ENCODE assay signal across 27 mouse cellular contexts in genomic region chr19:20370175-20370574, GRCm38 (mm10). TPM values are rescaled to one million over a fixed set of nuclear protein-coding genes. Genes with fewer than 3 reads are reported as not detected.
"Had no signal": no experiment of that assay in that cellular context is flagged by ENCODE, and none has a peak within 500 bp of the region (broad histone marks: within the 10 kb centered on the region; RNA-seq: fewer than 3 reads in every experiment).

No protein-coding gene starts in this region.

- H3K36me3 ChIP-seq: embryonic facial prominence, embryonic 10.5 days; embryonic facial prominence, embryonic 12.5 days; forebrain, embryonic 10.5 days; forebrain, embryonic 12.5 days; forebrain, embryonic 15.5 days had no signal

- H3K27ac ChIP-seq: embryonic facial prominence, embryonic 10.5 days; embryonic facial prominence, embryonic 12.5 days; embryonic facial prominence, embryonic 13.5 days; embryonic facial prominence, embryonic 15.5 days; forebrain, embryonic 10.5 days; forebrain, embryonic 12.5 days; forebrain, embryonic 13.5 days; forebrain, embryonic 15.5 days; gastrocnemius, adult 2 months had no signal

- H3K27me3 ChIP-seq: embryonic facial prominence, embryonic 12.5 days; embryonic facial prominence, embryonic 13.5 days; embryonic facial prominence, embryonic 15.5 days; forebrain, embryonic 12.5 days; forebrain, embryonic 13.5 days; forebrain, embryonic 15.5 days had no signal

- DNase-seq: cerebellum, adult 8-10 months; cerebellum, adult 9-10 months; cerebellum, adult 9-11 months; cerebellum, postnatal 10 days; cerebellum, postnatal 14 days; cerebellum, postnatal 25 days; cerebellum, postnatal 36 days; embryo, embryonic 11 days; forebrain, postnatal 0 days; gastrocnemius, adult 2 months; gastrocnemius, postnatal 10 days; gastrocnemius, postnatal 14 days; gastrocnemius, postnatal 25 days; gastrocnemius, postnatal 36 days; heart, adult 11 months; heart, adult 18-20 months had no signal

- H3K4me3 ChIP-seq: embryonic facial prominence, embryonic 10.5 days; embryonic facial prominence, embryonic 12.5 days; embryonic facial prominence, embryonic 13.5 days; embryonic facial prominence, embryonic 15.5 days; erythroblast, embryonic 14.5 days; forebrain, embryonic 10.5 days; forebrain, embryonic 12.5 days; forebrain, embryonic 13.5 days; forebrain, embryonic 15.5 days; gastrocnemius, adult 2 months had no signal

- H3K4me2 ChIP-seq: embryonic facial prominence, embryonic 12.5 days; embryonic facial prominence, embryonic 13.5 days; embryonic facial prominence, embryonic 15.5 days; forebrain, embryonic 12.5 days; forebrain, embryonic 13.5 days; forebrain, embryonic 15.5 days had no signal

- H3K9ac ChIP-seq: embryonic facial prominence, embryonic 12.5 days; embryonic facial prominence, embryonic 13.5 days; embryonic facial prominence, embryonic 15.5 days; forebrain, embryonic 12.5 days; forebrain, embryonic 13.5 days; forebrain, embryonic 15.5 days; forebrain, postnatal 0 days had no signal

- H3K4me1 ChIP-seq: embryonic facial prominence, embryonic 10.5 days; forebrain, embryonic 10.5 days; forebrain, embryonic 12.5 days; forebrain, embryonic 13.5 days; forebrain, embryonic 15.5 days had no signal

- H3K9me3 ChIP-seq: embryonic facial prominence, embryonic 10.5 days; embryonic facial prominence, embryonic 12.5 days; embryonic facial prominence, embryonic 13.5 days; embryonic facial prominence, embryonic 15.5 days; forebrain, embryonic 10.5 days; forebrain, embryonic 12.5 days; forebrain, embryonic 13.5 days; forebrain, embryonic 15.5 days had no signal

- ATAC-seq: forebrain, embryonic 13.5 days; forebrain, embryonic 14.5 days; forebrain, embryonic 15.5 days; forebrain, embryonic 16.5 days; forebrain, postnatal 0 days had no signal

RNA-seq across cellular contexts. Expression of gene Anxa1, which starts 20.6 kb away (rescaled TPM):
- polyA plus RNA-seq: erythroblast, embryonic 14.5 days had no signal
